Mouse (Mus musculus) liver, embryonic 14.5 days (tissue): Measurements from ENCODE around the gene Pla2g4d.

ENCODE experiments used
- CTCF ChIP-seq: IDR thresholded peaks from 2 replicates; pipeline ENCODE4 v1.5.1; 2016; ENCODE audit warnings: antibody characterized with exemption, low read depth, control low read depth
- EP300 ChIP-seq: IDR thresholded peaks from 2 replicates; pipeline ENCODE4 v1.6.1; 2016; ENCODE audit warnings: antibody characterized with exemption, low read depth

- TF ChIP-seq CTCF (no peak), EP300 (no peak)
Measured at GRCm38 (mm10) chr2:120284094-120284493, 4.9 kb downstream of the Pla2g4d start.
